Mouse (Mus musculus): ENCODE data around the gene Gimap9. TPM values are rescaled to one million over a fixed set of nuclear protein-coding genes. Genes with fewer than 3 reads are reported as not detected.

Gene Gimap9
- polyA plus RNA-seq, 1 experiment from 2014 or later: 9.4 TPM

GRCm38 (mm10) chr6:48720326-48720725 is 44.4 kb downstream of the Gimap9 start:
- no peaks in the 10 kb centered on the region; the same call in 1 of the 2 replicates for H3K27me3 ChIP-seq (replicated peaks)
- H3K9ac ChIP-seq: no peak overlapping the region
- no peak overlapping the region for H3K27ac ChIP-seq (ENCODE audit: poor library complexity, severe bottlenecking)
- H3K4me2 ChIP-seq: no peak overlapping the region
- WGBS: 84% methylated on average over 4 of the region's 4 CpGs
- no peaks in the 10 kb centered on the region for H3K36me3 ChIP-seq
- H3K4me1 ChIP-seq (replicated peaks): peaks cover 2% of the 10 kb centered on the region; the same call in 1 of the 2 replicates
- no peak overlapping the region for H3K4me3 ChIP-seq
- no peaks in the 10 kb centered on the region for H3K9me3 ChIP-seq (replicated peaks)
- no peak for ATAC-seq (ENCODE audit: insufficient number of reproducible peaks, low FRiP score)

- Histone ChIP-seq H3K9me3 (replicated peaks) (no peaks in the 10 kb centered on the region), H3K27me3 (replicated peaks) (no peaks in the 10 kb centered on the region; the same call in 1 of the 2 replicates), H3K36me3 (no peaks in the 10 kb centered on the region), H3K27ac (ENCODE audit: poor library complexity, severe bottlenecking) (no peak overlapping the region), H3K9ac (no peak overlapping the region), H3K4me3 (no peak overlapping the region), H3K4me2 (no peak overlapping the region), H3K4me1 (replicated peaks) (peaks cover 9% of the 10 kb centered on the region)
- WGBS: 67% methylated on average over 8 of the region's 8 CpGs
- no peak for ATAC-seq (ENCODE audit: insufficient number of reproducible peaks, low FRiP score)
Measured at GRCm38 (mm10) chr6:48723468-48723867, 47.5 kb downstream of the Gimap9 start.

DNA sequence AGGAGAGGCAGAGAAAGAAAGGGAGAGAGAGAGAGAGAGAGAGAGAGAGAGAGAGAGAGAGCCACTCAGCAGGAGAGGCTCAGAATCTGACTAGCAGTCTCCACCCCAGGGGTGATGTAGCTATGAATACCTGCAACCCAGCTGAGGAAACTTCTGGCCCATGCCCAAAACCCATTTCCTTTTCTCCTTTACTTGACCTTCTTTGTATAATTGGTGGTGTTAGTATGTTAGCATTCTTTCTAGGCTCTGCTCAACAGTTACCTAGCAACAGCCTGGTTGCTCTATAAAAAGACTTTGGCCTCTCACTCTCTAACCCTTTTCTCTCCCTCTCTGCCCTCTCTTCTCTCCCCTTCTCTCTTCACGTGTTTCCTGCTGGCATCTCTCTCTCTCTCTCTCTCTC is 49.5 kb downstream of the Gimap9 start:
- Histone ChIP-seq H3K36me3 (no peaks in the 10 kb centered on the region), H3K4me3 (no peak overlapping the region), H3K9ac (no peak overlapping the region), H3K27me3 (replicated peaks) (no peaks in the 10 kb centered on the region; the same call in 1 of the 2 replicates), H3K27ac (ENCODE audit: poor library complexity, severe bottlenecking) (no peak overlapping the region), H3K9me3 (replicated peaks) (no peaks in the 10 kb centered on the region), H3K4me2 (peak overlapping the region; percentile 23), H3K4me1 (replicated peaks) (peaks cover 9% of the 10 kb centered on the region)
- 11% methylated on average over 1 of the region's 1 CpGs for WGBS
- no peak for ATAC-seq (ENCODE audit: insufficient number of reproducible peaks, low FRiP score)

- no peak overlapping the region for H3K4me2 ChIP-seq
- 84% methylated on average over 5 of the region's 5 CpGs for WGBS
- no peak for ATAC-seq (ENCODE audit: insufficient number of reproducible peaks, low FRiP score)
- no peaks in the 10 kb centered on the region for H3K36me3 ChIP-seq
- H3K27me3 ChIP-seq (replicated peaks): no peaks in the 10 kb centered on the region
- no peak overlapping the region for H3K27ac ChIP-seq (ENCODE audit: poor library complexity, severe bottlenecking)
- no peaks in the 10 kb centered on the region for H3K9me3 ChIP-seq (replicated peaks)
- no peak overlapping the region for H3K4me3 ChIP-seq
- no peak overlapping the region for H3K9ac ChIP-seq
- H3K4me1 ChIP-seq (replicated peaks): peaks cover 9% of the 10 kb centered on the region
Measured at GRCm38 (mm10) chr6:48727761-48728160, 51.8 kb downstream of the Gimap9 start.

Other genes starting within 250 kb of the Gimap9 start
- gene Zfp467, start 230.3 kb upstream of the Gimap9 start, polyA plus RNA-seq (2016; fragmentation: Nextera tagmentation; extraction: Ambion mirVana): 17.1 and 20.4 TPM in 2 replicates
- 0.61 and 0.64 TPM in 2 replicates for gene Sspo, start 227.9 kb upstream of the Gimap9 start, polyA plus RNA-seq (2016; fragmentation: Nextera tagmentation; extraction: Ambion mirVana)
- 20.4 and 20.5 TPM in 2 replicates for gene Atp6v0e2, start 138.5 kb upstream of the Gimap9 start, polyA plus RNA-seq (2016; fragmentation: Nextera tagmentation; extraction: Ambion mirVana)
- 8.6 and 9.1 TPM in 2 replicates for gene Lrrc61, start 121.3 kb upstream of the Gimap9 start, polyA plus RNA-seq (2016; fragmentation: Nextera tagmentation; extraction: Ambion mirVana)
- gene Rarres2, start 103.3 kb upstream of the Gimap9 start, polyA plus RNA-seq (2016; fragmentation: Nextera tagmentation; extraction: Ambion mirVana): 24.7 and 26.4 TPM in 2 replicates
- gene Gm45021, start 86.5 kb upstream of the Gimap9 start, polyA plus RNA-seq (2016; fragmentation: Nextera tagmentation; extraction: Ambion mirVana): 1.5 TPM in 1 of 2 replicates, not detected in the other
- 32.1 and 32.7 TPM in 2 replicates for gene Repin1, start 82.2 kb upstream of the Gimap9 start, polyA plus RNA-seq (2016; fragmentation: Nextera tagmentation; extraction: Ambion mirVana)
- gene Gm44965, start 82.2 kb upstream of the Gimap9 start, polyA plus RNA-seq (2016; fragmentation: Nextera tagmentation; extraction: Ambion mirVana): not detected in 2 replicates
- gene Zfp775, start 74.1 kb upstream of the Gimap9 start, polyA plus RNA-seq (2016; fragmentation: Nextera tagmentation; extraction: Ambion mirVana): 5.6 and 5.8 TPM in 2 replicates
- 1.3 TPM in 2 replicates for gene AI854703, start 49.4 kb upstream of the Gimap9 start, polyA plus RNA-seq (2016; fragmentation: Nextera tagmentation; extraction: Ambion mirVana)
- gene Gimap8, start 28.9 kb upstream of the Gimap9 start, polyA plus RNA-seq (2016; fragmentation: Nextera tagmentation; extraction: Ambion mirVana): 0.90 and 1.2 TPM in 2 replicates
- 9.9 and 10.7 TPM in 2 replicates for gene Gimap4, start 8.4 kb downstream of the Gimap9 start, polyA plus RNA-seq (2016; fragmentation: Nextera tagmentation; extraction: Ambion mirVana)
- 28.7 and 28.8 TPM in 2 replicates for gene Gimap6, start 32.1 kb downstream of the Gimap9 start, polyA plus RNA-seq (2016; fragmentation: Nextera tagmentation; extraction: Ambion mirVana)
- gene Gm28053, start 42.5 kb downstream of the Gimap9 start, polyA plus RNA-seq (2016; fragmentation: Nextera tagmentation; extraction: Ambion mirVana): 2.4 and 3.6 TPM in 2 replicates
- not detected in 2 replicates for gene Gimap7, start 42.5 kb downstream of the Gimap9 start, polyA plus RNA-seq (2016; fragmentation: Nextera tagmentation; extraction: Ambion mirVana)
- gene Gimap1, start 62.9 kb downstream of the Gimap9 start, polyA plus RNA-seq (2016; fragmentation: Nextera tagmentation; extraction: Ambion mirVana): 20.0 and 21.3 TPM in 2 replicates
- gene Gimap5, start 70.1 kb downstream of the Gimap9 start, polyA plus RNA-seq (2016; fragmentation: Nextera tagmentation; extraction: Ambion mirVana): 5.3 and 6.9 TPM in 2 replicates
- gene Gimap3, start 94.7 kb downstream of the Gimap9 start, polyA plus RNA-seq (2016; fragmentation: Nextera tagmentation; extraction: Ambion mirVana): not detected in 2 replicates
- 80.3 and 81.7 TPM in 2 replicates for gene Tmem176a, start 164.8 kb downstream of the Gimap9 start, polyA plus RNA-seq (2016; fragmentation: Nextera tagmentation; extraction: Ambion mirVana)
- gene Tmem176b, start 165.4 kb downstream of the Gimap9 start, polyA plus RNA-seq (2016; fragmentation: Nextera tagmentation; extraction: Ambion mirVana): 226 and 236 TPM in 2 replicates
- gene Aoc1, start 196.8 kb downstream of the Gimap9 start, polyA plus RNA-seq (2016; fragmentation: Nextera tagmentation; extraction: Ambion mirVana): not detected in 2 replicates

Data from heart, embryonic 12.5 days (tissue).